Mouse (Mus musculus): ENCODE data around the gene Slc35d2. TPM values are rescaled to one million over a fixed set of nuclear protein-coding genes. Genes with fewer than 3 reads are reported as not detected.

Slc35d2 gene
- polyA plus RNA-seq, 1 experiment from 2014 or later = 4.7 TPM

DNA sequence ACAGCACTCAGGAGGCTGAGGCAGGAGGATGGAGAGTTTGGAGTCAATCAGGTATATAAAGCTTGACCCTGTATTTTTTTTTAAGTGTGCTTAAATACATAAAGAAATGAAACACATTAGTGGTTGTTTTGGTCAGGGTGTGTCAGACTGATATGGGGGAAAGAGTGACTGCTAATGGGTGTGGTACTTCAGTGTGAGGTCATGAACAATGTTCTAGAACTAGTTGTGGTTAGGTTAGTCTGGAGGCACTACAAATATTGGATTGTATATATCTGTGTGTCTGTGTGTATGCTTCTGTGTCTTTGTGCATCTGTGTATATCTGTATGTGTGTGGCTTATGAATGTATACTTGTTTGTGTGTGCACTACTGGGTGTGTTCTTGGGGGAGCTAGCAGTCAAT, 79.6 kb downstream of the Slc35d2 start:
- Histone ChIP-seq H3K9me3 (no peaks in the 10 kb centered on the region), H3K4me1 (no peaks in the 10 kb centered on the region), H3K9ac (no peak overlapping the region), H3K36me3 (no peaks in the 10 kb centered on the region), H3K27me3 (no peaks in the 10 kb centered on the region), H3K4me3 (no peak overlapping the region), H3K4me2 (no peak overlapping the region), H3K27ac (no peak overlapping the region)
- no peak for ATAC-seq (ENCODE audit: borderline replicate concordance, extremely low read depth, low FRiP score, low TSS enrichment)

DNA sequence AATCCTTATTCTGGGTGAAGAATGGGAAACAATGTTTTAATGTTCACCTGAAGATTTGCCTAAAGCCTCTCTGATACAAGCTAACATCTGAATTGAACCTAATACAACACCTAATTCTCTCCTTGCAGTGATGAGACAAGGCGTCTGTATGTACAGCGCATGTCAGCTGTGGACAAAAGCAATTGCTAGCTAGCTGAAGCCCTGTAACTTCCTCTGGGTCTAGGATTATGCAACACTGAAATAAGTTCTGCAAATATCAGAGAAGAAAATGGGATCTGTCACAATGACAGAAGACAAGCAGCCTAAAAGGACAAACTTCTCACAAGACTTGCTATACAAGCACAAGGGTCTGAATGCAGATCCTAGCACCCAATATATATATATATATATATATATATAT, 80.7 kb downstream of the Slc35d2 start:
- 92% methylated on average over 2 of the region's 2 CpGs for WGBS
- no peaks in the 10 kb centered on the region for H3K27me3 ChIP-seq
- H3K27ac ChIP-seq = no peak overlapping the region
- H3K4me3 ChIP-seq = no peak overlapping the region
- no peaks in the 10 kb centered on the region for H3K4me1 ChIP-seq
- no peak overlapping the region for H3K9ac ChIP-seq
- H3K9me3 ChIP-seq = no peaks in the 10 kb centered on the region
- ATAC-seq (ENCODE audit: borderline replicate concordance, extremely low read depth, low FRiP score, low TSS enrichment) = no peak
- H3K36me3 ChIP-seq = no peaks in the 10 kb centered on the region
- H3K4me2 ChIP-seq = no peak overlapping the region

Other genes starting within 250 kb of the Slc35d2 start
- not detected in 2 replicates for gene Hsd17b3, start 40.1 kb downstream of the Slc35d2 start, polyA plus RNA-seq (2015; fragmentation: Nextera tagmentation; extraction: Ambion mirVana)
- gene Zfp367, start 23.8 kb upstream of the Slc35d2 start, polyA plus RNA-seq (2015; fragmentation: Nextera tagmentation; extraction: Ambion mirVana) = 27.4 and 28.1 TPM in 2 replicates
- gene Habp4, start 32.5 kb upstream of the Slc35d2 start, polyA plus RNA-seq (2015; fragmentation: Nextera tagmentation; extraction: Ambion mirVana) = 22.2 and 24.7 TPM in 2 replicates
- 12.4 and 13.5 TPM in 2 replicates for gene Cdc14b, start 145.9 kb upstream of the Slc35d2 start, polyA plus RNA-seq (2015; fragmentation: Nextera tagmentation; extraction: Ambion mirVana)
- gene Aaed1, start 183.3 kb upstream of the Slc35d2 start, polyA plus RNA-seq (2015; fragmentation: Nextera tagmentation; extraction: Ambion mirVana) = 56.5 and 60.2 TPM in 2 replicates
- gene Ctsl, start 241.5 kb upstream of the Slc35d2 start, polyA plus RNA-seq (2015; fragmentation: Nextera tagmentation; extraction: Ambion mirVana) = 165 and 203 TPM in 2 replicates